Mouse (Mus musculus) testis, adult 2 months (tissue): Measurements from ENCODE around the gene Il20rb.

Experiments used
- CTCF ChIP-seq: fragments of 200-500 bp; IDR thresholded peaks from 2 replicates; pipeline ENCODE4 v1.5.1; 2012; ENCODE audit warnings: low read depth, mild to moderate bottlenecking, inconsistent platforms, low read length, moderate library complexity; ENCODE audit not compliant: control insufficient read depth, insufficient read depth, insufficient replicate concordance
- POLR2A ChIP-seq: fragments of 200-500 bp; IDR thresholded peaks from 2 replicates; pipeline ENCODE4 v1.6.1; 2012; ENCODE audit warnings: low read depth, mild to moderate bottlenecking, inconsistent platforms, low read length, moderate library complexity; ENCODE audit not compliant: control insufficient read depth

- no peak for TF ChIP-seq CTCF
- TF ChIP-seq POLR2A: no peak
Observed at GRCm38 (mm10) chr9:100439481-100439880, 47.1 kb downstream of the Il20rb start.
